Mouse (Mus musculus) liver, adult 2 months (tissue): ENCODE data around the gene S100a11. TPM values are rescaled to one million over a fixed set of nuclear protein-coding genes. Genes with fewer than 3 reads are reported as not detected.

Experiments
- DNase-seq: peaks from one replicate; pipeline ENCODE4 v3.0.0-alpha.2; 2011; ENCODE audit warnings: low read depth, low spot score; ENCODE audit errors: extremely low read depth
- H3K27ac ChIP-seq: fragments of 200-500 bp; replicated peaks from 2 replicates; pipeline ENCODE4 v1.5.1; 2012; ENCODE audit warnings: low read depth, mild to moderate bottlenecking, control low read depth, inconsistent platforms, low read length; ENCODE audit not compliant: insufficient read depth
- H3K27me3 ChIP-seq: fragments of 200-500 bp; 2 replicates; pipeline ENCODE4 v1.6.1; 2012; ENCODE audit warnings: mild to moderate bottlenecking, moderate library complexity, low read length, inconsistent platforms; ENCODE audit not compliant: control insufficient read depth, insufficient read depth
- H3K36me3 ChIP-seq: fragments of 200-500 bp; 2 replicates; pipeline ENCODE4 v1.6.1; 2012; ENCODE audit warnings: low read length, inconsistent platforms; ENCODE audit not compliant: control insufficient read depth, insufficient read depth
- H3K4me1 ChIP-seq: fragments of 200-500 bp; 2 replicates; pipeline ENCODE4 v1.6.1; 2011; ENCODE audit warnings: low read length; ENCODE audit not compliant: control insufficient read depth, insufficient read depth
- H3K4me3 ChIP-seq: fragments of 200-500 bp; 2 replicates; pipeline ENCODE4 v1.5.1; 2011; ENCODE audit warnings: low read depth, mild to moderate bottlenecking, control low read depth, low read length, moderate library complexity; ENCODE audit not compliant: insufficient read depth
- H3K79me2 ChIP-seq: fragments of 200-500 bp; 2 replicates; pipeline ENCODE4 v1.6.1; 2012; ENCODE audit warnings: inconsistent platforms, mild to moderate bottlenecking, low read length, moderate library complexity; ENCODE audit not compliant: control insufficient read depth, insufficient read depth
- H3K9ac ChIP-seq: fragments of 200-500 bp; 2 replicates; pipeline ENCODE4 v1.6.1; 2012; ENCODE audit warnings: low read depth, mild to moderate bottlenecking, control low read depth, inconsistent platforms, low read length
- CTCF ChIP-seq: fragments of 200-500 bp; IDR thresholded peaks from 2 replicates; pipeline ENCODE4 v1.5.1; 2011; ENCODE audit warnings: low read depth, low read length, control low read depth
- POLR2A ChIP-seq: fragments of 200-500 bp; IDR thresholded peaks from 2 replicates; pipeline ENCODE4 v1.6.1; 2011; ENCODE audit warnings: low read length, control low read depth; ENCODE audit not compliant: insufficient read depth; ENCODE audit errors: extremely low read depth
- WGBS: fragments of 180-500 bp; shearing (Covaris S2); methylation state at CpG from one replicate; pipeline ENCODE4 v1.1.7; 2018; 5-methylcytosine and 5-hydroxymethylcytosine counted together
- polyA plus RNA-seq: library from polyadenylated mRNA; depleted of rRNA; stranded (reverse); fragments of >200 nt; gene quantifications from 2 replicates; pipeline ENCODE4 v1.2.3, GENCODE M21; 2012
- total RNA-seq: library from RNA; depleted of rRNA; stranded (reverse); fragments of >200 nt; gene quantifications from 2 replicates; pipeline ENCODE4 v1.2.3, GENCODE M21; 2014

S100a11 gene
- total and polyA plus RNA-seq, 2 experiments = 3.0 to 4.3 TPM

- DNase-seq = no peak
- TF ChIP-seq CTCF (no peak), POLR2A (no peak)
- peaks cover 28% of the 10 kb centered on the region for H3K36me3 ChIP-seq
- no peak overlapping the region for H3K27ac ChIP-seq
- H3K79me2 ChIP-seq = peaks cover 27% of the 10 kb centered on the region; the same call in 1 of the 2 replicates
- H3K4me3 ChIP-seq = no peak overlapping the region
- WGBS = 68% methylated on average over 4 of the region's 4 CpGs
- no peak overlapping the region for H3K9ac ChIP-seq
- peaks cover 25% of the 10 kb centered on the region for H3K4me1 ChIP-seq
- H3K27me3 ChIP-seq = no peaks in the 10 kb centered on the region
These were observed 37.2 kb downstream of the S100a11 start for GRCm38 (mm10) chr3:93557471-93557870.

GRCm38 (mm10) chr3:93559961-93560360, 39.7 kb downstream of the S100a11 start:
- Histone ChIP-seq H3K79me2 (peaks cover 27% of the 10 kb centered on the region; the same call in 1 of the 2 replicates), H3K27me3 (no peaks in the 10 kb centered on the region), H3K27ac (no peak overlapping the region), H3K4me1 (peaks cover 14% of the 10 kb centered on the region), H3K36me3 (peaks cover 51% of the 10 kb centered on the region), H3K9ac (no peak overlapping the region), H3K4me3 (no peak overlapping the region)
- WGBS = 75% methylated on average over 6 of the region's 6 CpGs
- no peak for DNase-seq
- no peak for TF ChIP-seq POLR2A
- no peak for TF ChIP-seq CTCF

- Histone ChIP-seq H3K27ac (no peak overlapping the region), H3K36me3 (peaks cover 56% of the 10 kb centered on the region), H3K4me3 (no peak overlapping the region), H3K79me2 (peaks cover 16% of the 10 kb centered on the region; the same call in 1 of the 2 replicates), H3K9ac (no peak overlapping the region), H3K27me3 (no peaks in the 10 kb centered on the region), H3K4me1 (peaks cover 8% of the 10 kb centered on the region)
- no peak for DNase-seq
- WGBS = 89% methylated on average over 2 of the region's 2 CpGs
- no peak for TF ChIP-seq POLR2A
- no peak for TF ChIP-seq CTCF
These were observed 42.1 kb downstream of the S100a11 start for GRCm38 (mm10) chr3:93562372-93562771.

- Histone ChIP-seq H3K36me3 (peaks cover 54% of the 10 kb centered on the region), H3K9ac (no peak overlapping the region), H3K27me3 (no peaks in the 10 kb centered on the region), H3K27ac (no peak overlapping the region), H3K4me1 (peaks cover 3% of the 10 kb centered on the region), H3K4me3 (no peak overlapping the region), H3K79me2 (peaks cover 12% of the 10 kb centered on the region; the same call in 1 of the 2 replicates)
- no peak for DNase-seq
- WGBS = 95% methylated on average over 4 of the region's 4 CpGs
- TF ChIP-seq POLR2A = no peak
- TF ChIP-seq CTCF = no peak
These were observed 42.9 kb downstream of the S100a11 start for GRCm38 (mm10) chr3:93563216-93563615.

- H3K4me3 ChIP-seq = no peak overlapping the region
- WGBS = 87% methylated on average over 3 of the region's 3 CpGs
- no peak for TF ChIP-seq POLR2A
These were observed 46.6 kb downstream of the S100a11 start for GRCm38 (mm10) chr3:93566892-93567291.

GRCm38 (mm10) chr3:93567721-93568120, 47.4 kb downstream of the S100a11 start:
- H3K4me1 ChIP-seq = peaks cover 9% of the 10 kb centered on the region
- H3K9ac ChIP-seq = no peak overlapping the region
- H3K79me2 ChIP-seq = no peaks in the 10 kb centered on the region
- no peaks in the 10 kb centered on the region for H3K27me3 ChIP-seq
- no peak for DNase-seq
- H3K36me3 ChIP-seq = peaks cover 26% of the 10 kb centered on the region
- no peak overlapping the region for H3K27ac ChIP-seq
- no peak overlapping the region for H3K4me3 ChIP-seq
- WGBS = 90% methylated on average over 6 of the region's 6 CpGs
- TF ChIP-seq POLR2A (no peak), CTCF (no peak)

More at GRCm38 (mm10) chr3:93566892-93567291, 46.6 kb downstream of the S100a11 start:
- peaks cover 34% of the 10 kb centered on the region for H3K36me3 ChIP-seq
- no peak overlapping the region for H3K27ac ChIP-seq
- H3K9ac ChIP-seq = no peak overlapping the region
- no peaks in the 10 kb centered on the region for H3K79me2 ChIP-seq
- H3K4me1 ChIP-seq = peaks cover 9% of the 10 kb centered on the region
- H3K27me3 ChIP-seq = no peaks in the 10 kb centered on the region
- DNase-seq = no peak
